In the genomic region with DNA sequence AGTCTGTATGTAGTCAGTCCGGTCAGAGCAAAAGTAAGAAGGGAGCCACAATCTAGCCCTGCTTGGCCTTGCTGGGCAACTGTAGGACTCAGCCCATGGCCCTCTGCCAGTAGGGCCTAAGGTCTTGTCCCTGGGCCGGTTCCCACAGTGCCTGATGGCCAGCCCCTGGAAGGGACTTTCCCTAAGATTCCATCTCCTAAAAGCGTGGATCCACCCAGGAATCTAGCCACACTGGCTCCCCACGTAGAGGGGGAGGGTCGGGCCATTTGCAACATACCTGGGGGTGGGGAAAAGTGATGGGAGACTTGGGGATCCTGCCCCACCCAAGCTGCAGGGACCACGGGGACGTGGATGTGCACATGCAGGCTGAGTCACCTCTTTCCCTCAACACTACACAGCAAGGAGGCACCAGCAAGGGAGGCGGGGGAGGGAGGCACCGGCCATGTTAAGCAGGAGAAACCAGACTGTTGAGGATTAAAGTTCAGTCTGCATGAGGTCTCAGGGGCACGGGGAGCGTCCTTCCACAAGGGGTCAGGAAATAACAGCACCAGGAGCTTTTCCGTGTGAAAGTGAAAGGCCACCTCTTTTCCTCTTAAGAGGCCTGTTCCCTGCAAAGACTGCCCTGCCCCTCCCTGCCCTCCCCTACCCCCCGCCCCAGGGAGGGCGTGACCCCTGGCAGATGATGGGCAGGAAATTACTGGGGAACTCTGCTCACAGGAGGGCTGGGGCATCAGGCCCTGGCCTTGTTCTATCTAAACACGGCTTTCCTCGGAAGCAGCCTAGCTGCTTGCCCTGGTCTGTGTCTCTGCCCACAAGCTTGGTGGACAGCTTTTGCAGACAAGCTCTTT, we compare ENCODE assay signal across 8 mouse cellular contexts. TPM values are rescaled to one million over a fixed set of nuclear protein-coding genes. Genes with fewer than 3 reads are reported as not detected.
DNase-seq lines count a peak whose midpoint lies in the region; ATAC-seq lines count a peak whose summit lies in the region.

No protein-coding gene starts in this region.

- H3K4me1 ChIP-seq in lung, embryonic 16.5 days (replicated peaks; ENCODE audit: control insufficient read depth, insufficient read depth, low read length): peaks cover 20% of the 10 kb centered on the region
- peaks cover 20% of the 10 kb centered on the region for H3K4me1 ChIP-seq in forebrain, embryonic 12.5 days
- peaks cover 3% of the 10 kb centered on the region for H3K4me1 ChIP-seq in forebrain, embryonic 11.5 days (replicated peaks; ENCODE audit: control insufficient read depth, insufficient read depth, low read length)

- H3K9ac ChIP-seq in lung, embryonic 16.5 days (ENCODE audit: low read length): no peak overlapping the region
- H3K9ac ChIP-seq in forebrain, embryonic 12.5 days: no peak overlapping the region
- no peak overlapping the region for H3K9ac ChIP-seq in forebrain, embryonic 11.5 days (ENCODE audit: low read length)

- H3K4me3 ChIP-seq in lung, embryonic 16.5 days (ENCODE audit: low read length): no peak overlapping the region
- no peak overlapping the region for H3K4me3 ChIP-seq in forebrain, embryonic 12.5 days (replicated peaks)
- H3K4me3 ChIP-seq in forebrain, embryonic 11.5 days (ENCODE audit: low read depth, low read length): no peak overlapping the region

- peak; percentile 64 for DNase-seq in urinary bladder, adult 2 months (ENCODE audit: low spot score)
- DNase-seq in urinary bladder, postnatal 4 days (ENCODE audit: low spot score in 2 of 2): no peak
- DNase-seq in fibroblast of lung, adult 2 months (ENCODE audit: low read depth): peak; percentile 90
- DNase-seq in kidney, adult 18-20 months: peak; percentile 74
- peak; percentile 44 for DNase-seq in thymus, postnatal 0 days (ENCODE audit: low spot score)
- no peak for DNase-seq in forebrain, embryonic 11.5 days (ENCODE audit: low spot score)

- peak overlapping the region; percentile 36; the same call in 1 of the 2 replicates for H3K27ac ChIP-seq in lung, embryonic 16.5 days (ENCODE audit: low read length)
- no peak overlapping the region for H3K27ac ChIP-seq in forebrain, embryonic 12.5 days
- no peak overlapping the region for H3K27ac ChIP-seq in forebrain, embryonic 11.5 days (ENCODE audit: low read depth, low read length)

- H3K36me3 ChIP-seq in lung, embryonic 16.5 days (ENCODE audit: control insufficient read depth, insufficient read depth, low read length): peaks cover 2% of the 10 kb centered on the region
- no peaks in the 10 kb centered on the region for H3K36me3 ChIP-seq in forebrain, embryonic 12.5 days (replicated peaks)
- no peaks in the 10 kb centered on the region for H3K36me3 ChIP-seq in forebrain, embryonic 11.5 days (ENCODE audit: control insufficient read depth, insufficient read depth, low read length)

- 0 out of 2 replicates have a peak overlapping the region, but pooled peaks have one; percentile 11 for H3K4me2 ChIP-seq in lung, embryonic 16.5 days (ENCODE audit: low read depth, low read length)
- no peak overlapping the region for H3K4me2 ChIP-seq in forebrain, embryonic 12.5 days
- no peak overlapping the region for H3K4me2 ChIP-seq in forebrain, embryonic 11.5 days (ENCODE audit: low read depth, low read length, severe bottlenecking)

- no peaks in the 10 kb centered on the region for H3K9me3 ChIP-seq in lung, embryonic 16.5 days (ENCODE audit: control insufficient read depth, low read length)
- no peaks in the 10 kb centered on the region for H3K9me3 ChIP-seq in forebrain, embryonic 12.5 days
- H3K9me3 ChIP-seq in forebrain, embryonic 11.5 days (ENCODE audit: control insufficient read depth, low read length): no peaks in the 10 kb centered on the region

- H3K27me3 ChIP-seq in lung, embryonic 16.5 days (ENCODE audit: control insufficient read depth, insufficient read depth, low read depth, low read length): no peaks in the 10 kb centered on the region; the same call in 1 of the 2 replicates
- peaks cover 30% of the 10 kb centered on the region for H3K27me3 ChIP-seq in forebrain, embryonic 12.5 days
- H3K27me3 ChIP-seq in forebrain, embryonic 11.5 days (ENCODE audit: control insufficient read depth, insufficient read depth, low read length): peaks cover 2% of the 10 kb centered on the region; the same call in 1 of the 2 replicates

- 22% methylated on average over 16 of the region's 16 CpGs for whole genome bisulfite sequencing in lung, embryonic 16.5 days
- 20% methylated on average over 16 of the region's 16 CpGs for WGBS in forebrain, embryonic 12.5 days
- WGBS in forebrain, embryonic 11.5 days: 21% methylated on average over 16 of the region's 16 CpGs

- ATAC-seq in lung, embryonic 16.5 days (ENCODE audit: low read depth): no peak
- no peak for ATAC-seq in forebrain, embryonic 12.5 days (ENCODE audit: low FRiP score)
- ATAC-seq in forebrain, embryonic 11.5 days (replicated peaks; ENCODE audit: low FRiP score): no peak

RNA-seq across cellular contexts. Expression of gene Zc3h12a, which starts 5.0 kb away (rescaled TPM):
- polyA plus RNA-seq in urinary bladder, adult 2 months (2012; rRNA removed): 12.5 and 13.1 TPM in 2 replicates
- 0.55 and 0.58 TPM in 2 replicates for polyA plus RNA-seq in lung, embryonic 16.5 days (2015; fragmentation: Nextera tagmentation; extraction: Ambion mirVana)
- 3.0 and 3.5 TPM in 2 replicates for polyA plus RNA-seq in thymus, postnatal 0 days (2015; fragmentation: Nextera tagmentation; extraction: Ambion mirVana)
- polyA plus RNA-seq in forebrain, embryonic 12.5 days (2016; fragmentation: Nextera tagmentation; extraction: Ambion mirVana): 0.18 and 0.23 TPM in 2 replicates
- 0.16 and 0.57 TPM in 2 replicates for polyA plus RNA-seq in forebrain, embryonic 11.5 days (2014; fragmentation: Nextera tagmentation; extraction: Ambion mirVana)

RNA-seq across cellular contexts. Expression of gene Meaf6, which starts 37.7 kb away (rescaled TPM):
- polyA plus RNA-seq in urinary bladder, adult 2 months (2012; rRNA removed): 28.8 and 36.0 TPM in 2 replicates
- polyA plus RNA-seq in lung, embryonic 16.5 days (2015; fragmentation: Nextera tagmentation; extraction: Ambion mirVana): 48.9 and 49.7 TPM in 2 replicates
- 48.4 and 57.8 TPM in 2 replicates for polyA plus RNA-seq in thymus, postnatal 0 days (2015; fragmentation: Nextera tagmentation; extraction: Ambion mirVana)
- polyA plus RNA-seq in forebrain, embryonic 12.5 days (2016; fragmentation: Nextera tagmentation; extraction: Ambion mirVana): 128 and 138 TPM in 2 replicates
- polyA plus RNA-seq in forebrain, embryonic 11.5 days (2014; fragmentation: Nextera tagmentation; extraction: Ambion mirVana): 109 and 120 TPM in 2 replicates

RNA-seq across cellular contexts. Expression of gene Snip1, which starts 56.2 kb away (rescaled TPM):
- polyA plus RNA-seq in urinary bladder, adult 2 months (2012; rRNA removed): 13.7 and 14.1 TPM in 2 replicates
- polyA plus RNA-seq in lung, embryonic 16.5 days (2015; fragmentation: Nextera tagmentation; extraction: Ambion mirVana): 24.1 and 28.8 TPM in 2 replicates
- 37.3 and 38.2 TPM in 2 replicates for polyA plus RNA-seq in thymus, postnatal 0 days (2015; fragmentation: Nextera tagmentation; extraction: Ambion mirVana)
- polyA plus RNA-seq in forebrain, embryonic 12.5 days (2016; fragmentation: Nextera tagmentation; extraction: Ambion mirVana): 29.8 and 32.2 TPM in 2 replicates
- polyA plus RNA-seq in forebrain, embryonic 11.5 days (2014; fragmentation: Nextera tagmentation; extraction: Ambion mirVana): 32.8 and 33.9 TPM in 2 replicates

RNA-seq across cellular contexts. Expression of gene Dnali1, which starts 57.2 kb away (rescaled TPM):
- 0.03 and 0.10 TPM in 2 replicates for polyA plus RNA-seq in urinary bladder, adult 2 months (2012; rRNA removed)
- polyA plus RNA-seq in lung, embryonic 16.5 days (2015; fragmentation: Nextera tagmentation; extraction: Ambion mirVana): 4.6 and 6.6 TPM in 2 replicates
- polyA plus RNA-seq in thymus, postnatal 0 days (2015; fragmentation: Nextera tagmentation; extraction: Ambion mirVana): 0.22 and 0.30 TPM in 2 replicates
- 0.28 and 0.41 TPM in 2 replicates for polyA plus RNA-seq in forebrain, embryonic 12.5 days (2016; fragmentation: Nextera tagmentation; extraction: Ambion mirVana)
- polyA plus RNA-seq in forebrain, embryonic 11.5 days (2014; fragmentation: Nextera tagmentation; extraction: Ambion mirVana): 0.24 and 0.28 TPM in 2 replicates

Comparison
In these comparisons a context has a peak if more than half of its experiments do, and no peak if none do; other contexts are left out.
1. DNase-seq: peak in urinary bladder, adult 2 months (single experiment), fibroblast of lung, adult 2 months (single experiment), kidney, adult 18-20 months (single experiment) and thymus, postnatal 0 days (single experiment); none in urinary bladder, postnatal 4 days (0 of 2) and forebrain, embryonic 11.5 days (single experiment).